In the genomic region with DNA sequence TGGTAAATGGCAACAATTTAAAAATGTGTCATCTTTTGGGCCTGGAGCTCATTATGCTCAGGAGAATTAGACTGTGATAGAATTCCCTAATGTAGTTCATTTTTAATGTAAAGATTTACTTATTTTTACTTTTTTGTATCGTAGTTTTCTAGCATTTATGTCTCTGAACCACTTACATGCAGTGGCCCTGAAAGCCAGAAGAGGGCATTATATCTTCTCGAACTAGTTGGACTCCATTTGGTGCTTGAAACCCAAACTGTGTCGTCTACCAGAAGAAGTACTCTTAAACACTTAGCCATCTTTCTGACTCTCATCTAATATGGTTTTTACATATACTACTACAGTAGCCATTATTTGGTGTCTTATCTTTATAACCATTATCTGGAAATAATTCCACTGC, we compare ENCODE assay signal across 22 mouse cellular contexts.
A peak's percentile ranks its signal among the peaks of the same experiment; 100 is the strongest.
DNase-seq lines count a peak whose midpoint lies in the region; ATAC-seq and TF ChIP-seq lines count a peak whose summit lies in the region.
"Had no signal": no experiment of that assay in that cellular context is flagged by ENCODE, and none has a peak within 500 bp of the region (broad histone marks: within the 10 kb centered on the region; RNA-seq: fewer than 3 reads in every experiment).

No protein-coding gene starts in this region.

- TF ChIP-seq CTCF in E14TG2a.4 (conservative IDR thresholded peaks at IDR 0.05; ENCODE audit: low read length), result peak; percentile 28; the same call in 1 of the 2 replicates

- H3K27ac ChIP-seq in intestine, embryonic 15.5 days, result no peak overlapping the region
- H3K27ac ChIP-seq: embryonic facial prominence, embryonic 15.5 days; forebrain, embryonic 10.5 days; gastrocnemius, adult 2 months; hindbrain, embryonic 10.5 days; hindbrain, embryonic 14.5 days had no signal

- H3K4me2 ChIP-seq in intestine, embryonic 15.5 days (replicated peaks), result no peak overlapping the region
- H3K4me2 ChIP-seq: embryonic facial prominence, embryonic 15.5 days; heart, embryonic 12.5 days; hindbrain, embryonic 14.5 days had no signal

- no peaks in the 10 kb centered on the region for H3K9me3 ChIP-seq in E14TG2a.4 (ENCODE audit: low read length)
- H3K9me3 ChIP-seq in intestine, embryonic 15.5 days, result no peaks in the 10 kb centered on the region
- H3K9me3 ChIP-seq: embryonic facial prominence, embryonic 15.5 days; forebrain, embryonic 10.5 days; heart, embryonic 12.5 days; hindbrain, embryonic 10.5 days had no signal

- H3K4me1 ChIP-seq in E14TG2a.4 (replicated peaks; ENCODE audit: low read depth, low read length), result no peaks in the 10 kb centered on the region
- no peaks in the 10 kb centered on the region for H3K4me1 ChIP-seq in intestine, embryonic 15.5 days (replicated peaks)
- H3K4me1 ChIP-seq: embryonic facial prominence, embryonic 15.5 days; forebrain, embryonic 10.5 days; heart, embryonic 12.5 days; hindbrain, embryonic 10.5 days had no signal

- WGBS in intestine, embryonic 15.5 days, result 77% methylated on average over 3 of the region's 3 CpGs

- no peaks in the 10 kb centered on the region for H3K27me3 ChIP-seq in E14TG2a.4 (ENCODE audit: insufficient read depth, low read length)
- no peaks in the 10 kb centered on the region for H3K27me3 ChIP-seq in intestine, embryonic 15.5 days (replicated peaks)
- H3K27me3 ChIP-seq: embryonic facial prominence, embryonic 15.5 days; heart, embryonic 12.5 days had no signal

- no peaks in the 10 kb centered on the region for H3K36me3 ChIP-seq in E14TG2a.4 (ENCODE audit: insufficient read depth, low read length)
- no peaks in the 10 kb centered on the region for H3K36me3 ChIP-seq in intestine, embryonic 15.5 days
- H3K36me3 ChIP-seq: embryonic facial prominence, embryonic 15.5 days; forebrain, embryonic 10.5 days; heart, embryonic 12.5 days; hindbrain, embryonic 10.5 days had no signal

- ATAC-seq in intestine, embryonic 15.5 days, result no peak
- ATAC-seq: forebrain, embryonic 14.5 days; intestine, embryonic 16.5 days had no signal

- H3K4me3 ChIP-seq in E14TG2a.4 (replicated peaks; ENCODE audit: low read length), result no peak overlapping the region
- no peak overlapping the region for H3K4me3 ChIP-seq in intestine, embryonic 15.5 days (replicated peaks)
- H3K4me3 ChIP-seq: embryonic facial prominence, embryonic 15.5 days; erythroblast, embryonic 14.5 days; forebrain, embryonic 10.5 days; gastrocnemius, adult 2 months; heart, embryonic 12.5 days; hindbrain, embryonic 10.5 days had no signal

- peak; percentile 6 to 11 for DNase-seq in cerebellum, postnatal 10 days
- DNase-seq in cerebellum, adult 9-11 months, result no peak
- DNase-seq in 416B (ENCODE audit: low read depth), result peak; percentile 5
- peak; percentile 18 for DNase-seq in ZHBTc4 (ENCODE audit: low read depth, low spot score)
- no peak for DNase-seq in adrenal gland, adult 2 months
- no peak for DNase-seq in ovary, postnatal 10 days (ENCODE audit: low spot score)
- DNase-seq: adrenal gland, postnatal 25 days; cerebellum, adult 11 months; cerebellum, adult 8-10 months; embryo, embryonic 11 days; gastrocnemius, adult 2 months; gastrocnemius, postnatal 25 days had no signal

- no peak overlapping the region for H3K9ac ChIP-seq in intestine, embryonic 15.5 days
- H3K9ac ChIP-seq: embryonic facial prominence, embryonic 15.5 days; heart, embryonic 12.5 days; hindbrain, embryonic 14.5 days had no signal

Comparison
In these comparisons a context has a peak if more than half of its experiments do, and no peak if none do; other contexts are left out.
1. DNase-seq: peak in cerebellum, postnatal 10 days (2 of 2), 416B (single experiment) and ZHBTc4 (single experiment); none in cerebellum, adult 9-11 months (single experiment), adrenal gland, adult 2 months (single experiment) and ovary, postnatal 10 days (single experiment).